ENCODE assay signal across 23 mouse cellular contexts in the genomic region with DNA sequence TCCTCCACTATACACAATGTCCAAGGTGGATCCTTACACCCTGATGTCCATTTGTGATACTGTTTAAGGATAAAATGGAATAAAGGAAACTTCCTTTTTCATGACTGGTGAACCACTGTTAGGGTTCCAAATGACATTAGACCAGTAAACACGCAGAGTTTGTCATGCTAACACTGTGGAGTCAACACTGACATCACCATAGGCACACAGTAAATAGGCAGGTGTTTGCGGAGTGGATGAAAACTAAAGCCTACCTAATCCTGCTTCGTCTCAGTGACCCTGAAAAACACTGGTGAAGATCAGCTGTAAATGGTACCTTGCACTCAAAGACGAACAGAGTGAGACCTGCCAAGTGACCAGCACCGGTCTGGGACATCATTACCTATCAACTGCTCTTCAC. TPM values are rescaled to one million over a fixed set of nuclear protein-coding genes. Genes with fewer than 3 reads are reported as not detected.
DNase-seq lines count a peak whose midpoint lies in the region; ATAC-seq and TF ChIP-seq lines count a peak whose summit lies in the region.
"Had no signal": no experiment of that assay in that cellular context is flagged by ENCODE, and none has a peak within 500 bp of the region (broad histone marks: within the 10 kb centered on the region; RNA-seq: fewer than 3 reads in every experiment).

No protein-coding gene starts in this region.

- DNase-seq in heart, adult 11 months = peak; percentile 71
- no peak for DNase-seq in heart, embryonic 10.5 days (ENCODE audit: low spot score)
- peak; percentile 26 for DNase-seq in retina, adult 2 months (ENCODE audit: low read depth, low spot score)
- DNase-seq in retina, postnatal 1 day = no peak
- no peak for DNase-seq in stomach, postnatal 0 days (ENCODE audit: low spot score)
- DNase-seq: adrenal gland, adult 8-10 months; adrenal gland, postnatal 14 days; adrenal gland, postnatal 36 days; B cell, adult 2 months; cerebellum, adult 11-12 months; cerebellum, adult 2 months; cerebellum, adult 9-10 months; cerebellum, postnatal 10 days; cerebellum, postnatal 25 days had no signal

- no peak overlapping the region for H3K9ac ChIP-seq in stomach, postnatal 0 days (ENCODE audit: low read length)
- H3K9ac ChIP-seq: embryonic facial prominence, embryonic 12.5 days; forebrain, embryonic 13.5 days; forebrain, embryonic 15.5 days had no signal

- 0 out of 2 replicates have a peak, but pooled peaks cover 12% of the 10 kb centered on the region for H3K36me3 ChIP-seq in heart, embryonic 10.5 days
- no peaks in the 10 kb centered on the region for H3K36me3 ChIP-seq in stomach, postnatal 0 days (ENCODE audit: control insufficient read depth, insufficient read depth, low read length)
- H3K36me3 ChIP-seq: forebrain, embryonic 15.5 days had no signal

- no peak overlapping the region for H3K27ac ChIP-seq in heart, embryonic 10.5 days
- no peak overlapping the region for H3K27ac ChIP-seq in stomach, postnatal 0 days (replicated peaks)
- H3K27ac ChIP-seq: embryonic facial prominence, embryonic 10.5 days; embryonic facial prominence, embryonic 12.5 days; forebrain, embryonic 13.5 days; forebrain, embryonic 15.5 days had no signal

- 0 out of 2 replicates have a peak, but pooled peaks cover 4% of the 10 kb centered on the region for H3K4me1 ChIP-seq in heart, embryonic 10.5 days
- peaks cover 3% of the 10 kb centered on the region; the same call in 1 of the 2 replicates for H3K4me1 ChIP-seq in stomach, postnatal 0 days (replicated peaks; ENCODE audit: control insufficient read depth, insufficient read depth)
- H3K4me1 ChIP-seq: embryonic facial prominence, embryonic 10.5 days; embryonic facial prominence, embryonic 12.5 days had no signal

- peak; percentile 68; the same call in 1 of the 2 replicates for ATAC-seq in stomach, postnatal 0 days (ENCODE audit: low FRiP score, low TSS enrichment)
- ATAC-seq: activated CD4-positive, CD25-positive, alpha-beta regulatory T cell, adult 4 months; CD4-positive, CD25-positive, alpha-beta regulatory T cell, adult 4 months; forebrain, embryonic 13.5 days; forebrain, embryonic 15.5 days; Patski had no signal

- no peaks in the 10 kb centered on the region for H3K9me3 ChIP-seq in heart, embryonic 10.5 days
- no peaks in the 10 kb centered on the region for H3K9me3 ChIP-seq in stomach, postnatal 0 days (ENCODE audit: control insufficient read depth, low read length)
- H3K9me3 ChIP-seq: embryonic facial prominence, embryonic 10.5 days; embryonic facial prominence, embryonic 12.5 days; forebrain, embryonic 13.5 days; forebrain, embryonic 15.5 days; G1E had no signal

- TF ChIP-seq EP300 in stomach, postnatal 0 days (optimal IDR thresholded peaks at IDR 0.05) = no peak

- H3K27me3 ChIP-seq in heart, embryonic 10.5 days (ENCODE audit: insufficient read depth, poor library complexity, severe bottlenecking) = no peaks in the 10 kb centered on the region
- H3K27me3 ChIP-seq in stomach, postnatal 0 days (ENCODE audit: control insufficient read depth, insufficient read depth, low read length) = no peaks in the 10 kb centered on the region
- H3K27me3 ChIP-seq: CH12.LX; embryonic facial prominence, embryonic 12.5 days; forebrain, embryonic 13.5 days; forebrain, embryonic 15.5 days; Patski had no signal

- TF ChIP-seq CTCF in stomach, postnatal 0 days (IDR thresholded peaks at IDR 0.05; ENCODE audit: low read depth) = no peak

- no peak overlapping the region for H3K4me2 ChIP-seq in stomach, postnatal 0 days (replicated peaks; ENCODE audit: low read depth)
- H3K4me2 ChIP-seq: embryonic facial prominence, embryonic 12.5 days; forebrain, embryonic 13.5 days; forebrain, embryonic 15.5 days had no signal

- 90% methylated on average over 5 of the region's 5 CpGs for WGBS in heart, embryonic 10.5 days
- WGBS in stomach, postnatal 0 days = 75% methylated on average over 5 of the region's 5 CpGs

- no peak overlapping the region for H3K4me3 ChIP-seq in heart, embryonic 10.5 days
- no peak overlapping the region for H3K4me3 ChIP-seq in stomach, postnatal 0 days (ENCODE audit: low read depth, low read length)
- H3K4me3 ChIP-seq: embryonic facial prominence, embryonic 10.5 days; embryonic facial prominence, embryonic 12.5 days; forebrain, embryonic 13.5 days; forebrain, embryonic 15.5 days had no signal

RNA-seq across cellular contexts. Expression of a gene that starts 26.0 kb away (rescaled TPM):
- polyA plus RNA-seq in heart, embryonic 10.5 days (2016; fragmentation: Nextera tagmentation; extraction: Ambion mirVana) = 35.5 and 40.6 TPM in 2 replicates
- polyA plus RNA-seq in stomach, postnatal 0 days (2015; fragmentation: Nextera tagmentation; extraction: Ambion mirVana) = 35.8 and 40.0 TPM in 2 replicates

Comparison
In these comparisons a context has a peak if more than half of its experiments do, and no peak if none do; other contexts are left out.
1. DNase-seq: peak in heart, adult 11 months (single experiment) and retina, adult 2 months (single experiment); none in heart, embryonic 10.5 days (single experiment), retina, postnatal 1 day (single experiment) and stomach, postnatal 0 days (single experiment).